Mouse (Mus musculus): ENCODE measurements around the gene Olfr322. TPM values are rescaled to one million over a fixed set of nuclear protein-coding genes. Genes with fewer than 3 reads are reported as not detected.
"Not testable (repeated sequence)": the region's sequence is repeated elsewhere in the genome, so short reads cannot be mapped to it uniquely, and the experiment has no call there.

Olfr322 gene
- polyA plus RNA-seq, 1 experiment = not detected

DNA sequence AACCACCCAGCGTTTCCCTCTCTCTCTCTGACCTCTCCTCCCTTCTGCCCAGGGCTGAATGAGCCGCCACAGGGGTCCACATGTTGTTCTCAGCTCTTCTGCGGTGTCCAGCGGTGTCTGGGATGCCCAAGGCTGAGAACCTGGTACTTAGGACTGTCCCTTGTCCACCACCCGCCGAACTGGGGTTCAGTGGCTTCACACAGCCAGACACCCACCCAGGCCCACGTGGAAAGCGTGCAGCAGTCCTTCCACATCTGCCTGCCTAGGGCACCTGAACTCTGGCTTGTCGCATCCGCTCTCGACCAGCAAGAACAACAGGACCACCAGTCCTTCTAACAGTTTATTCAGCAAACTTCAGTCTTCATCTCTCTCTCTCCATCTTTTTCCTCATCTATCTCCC, 50.5 kb downstream of the Olfr322 start:
- Histone ChIP-seq H3K36me3 (replicated peaks; ENCODE audit: low read length) (no peaks in the 10 kb centered on the region), H3K4me3 (replicated peaks) (no peak overlapping the region), H3K9me3 (no peaks in the 10 kb centered on the region), H3K4me1 (no peaks in the 10 kb centered on the region), H3K27me3 (replicated peaks) (peaks cover 2% of the 10 kb centered on the region)
- TF ChIP-seq GATA1 (IDR thresholded peaks at IDR 0.05; ENCODE audit: borderline replicate concordance, low read length) (no peak), FLI1 (IDR thresholded peaks at IDR 0.05; ENCODE audit: low read length) (no peak)

DNA sequence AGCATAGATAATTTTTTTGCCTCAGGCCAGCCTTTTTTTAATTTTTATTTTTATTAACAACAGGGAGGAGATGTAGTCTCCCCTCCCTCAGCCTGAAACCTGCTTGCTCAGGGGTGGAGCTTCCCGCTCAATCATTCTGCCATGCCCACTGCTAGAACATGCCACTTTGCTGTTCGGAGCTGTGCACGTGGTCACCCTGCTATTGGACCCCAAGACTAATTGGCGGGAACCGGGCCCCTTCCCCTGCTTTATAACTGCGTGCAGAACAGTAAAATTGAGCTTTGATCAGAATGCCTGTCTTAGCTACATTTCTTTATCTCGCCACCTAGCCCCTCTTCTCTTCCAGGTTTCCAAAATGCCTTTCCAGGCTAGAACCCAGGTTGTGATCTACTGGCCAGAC, 59.1 kb downstream of the Olfr322 start:
- H3K4me3 ChIP-seq (replicated peaks); H3K36me3 ChIP-seq (replicated peaks; ENCODE audit: low read length); H3K27me3 ChIP-seq (replicated peaks); H3K4me1 ChIP-seq; H3K9me3 ChIP-seq: not testable (repeated sequence)

Other genes with a start within 250 kb of the Olfr322 start
- gene 1810065E05Rik, start 237.7 kb upstream of the Olfr322 start, polyA plus RNA-seq (2012; ENCODE audit: insufficient read depth, low replicate concordance) = not detected in 2 replicates
- not detected in 2 replicates for gene Gm12253, start 226.2 kb upstream of the Olfr322 start, polyA plus RNA-seq (2012; ENCODE audit: insufficient read depth, low replicate concordance)
- not detected in 2 replicates for gene Lypd9, start 205.9 kb upstream of the Olfr322 start, polyA plus RNA-seq (2012; ENCODE audit: insufficient read depth, low replicate concordance)
- gene Olfr30, start 196.5 kb upstream of the Olfr322 start, polyA plus RNA-seq (2012; ENCODE audit: insufficient read depth, low replicate concordance) = not detected in 2 replicates
- not detected in 2 replicates for gene Olfr332, start 166.2 kb upstream of the Olfr322 start, polyA plus RNA-seq (2012; ENCODE audit: insufficient read depth, low replicate concordance)
- not detected in 2 replicates for gene Olfr331, start 156.2 kb upstream of the Olfr322 start, polyA plus RNA-seq (2012; ENCODE audit: insufficient read depth, low replicate concordance)
- gene Olfr330, start 123.9 kb upstream of the Olfr322 start, polyA plus RNA-seq (2012; ENCODE audit: insufficient read depth, low replicate concordance) = not detected in 2 replicates
- not detected in 2 replicates for gene Olfr329-ps, start 112.4 kb upstream of the Olfr322 start, polyA plus RNA-seq (2012; ENCODE audit: insufficient read depth, low replicate concordance)
- 0.44 TPM in 1 of 2 replicates, not detected in the other for gene Olfr328, start 103.1 kb upstream of the Olfr322 start, polyA plus RNA-seq (2012; ENCODE audit: insufficient read depth, low replicate concordance)
- gene Olfr224, start 88.2 kb upstream of the Olfr322 start, polyA plus RNA-seq (2012; ENCODE audit: insufficient read depth, low replicate concordance) = not detected in 2 replicates
- gene Olfr325, start 81.1 kb upstream of the Olfr322 start, polyA plus RNA-seq (2012; ENCODE audit: insufficient read depth, low replicate concordance) = not detected in 2 replicates
- not detected in 2 replicates for gene Olfr324, start 63.7 kb upstream of the Olfr322 start, polyA plus RNA-seq (2012; ENCODE audit: insufficient read depth, low replicate concordance)
- gene 2210407C18Rik, start 42.7 kb upstream of the Olfr322 start, polyA plus RNA-seq (2012; ENCODE audit: insufficient read depth, low replicate concordance) = not detected in 2 replicates
- not detected in 2 replicates for gene Olfr323, start 28.3 kb upstream of the Olfr322 start, polyA plus RNA-seq (2012; ENCODE audit: insufficient read depth, low replicate concordance)
- gene Trim58, start 18.3 kb upstream of the Olfr322 start, polyA plus RNA-seq (2012; ENCODE audit: insufficient read depth, low replicate concordance) = 7.9 and 18.0 TPM in 2 replicates
- not detected in 2 replicates for gene Olfr320, start 22.3 kb downstream of the Olfr322 start, polyA plus RNA-seq (2012; ENCODE audit: insufficient read depth, low replicate concordance)
- gene Olfr319, start 40.4 kb downstream of the Olfr322 start, polyA plus RNA-seq (2012; ENCODE audit: insufficient read depth, low replicate concordance) = not detected in 2 replicates
- gene Olfr318, start 65.2 kb downstream of the Olfr322 start, polyA plus RNA-seq (2012; ENCODE audit: insufficient read depth, low replicate concordance) = not detected in 2 replicates
- not detected in 2 replicates for gene Olfr317, start 80.4 kb downstream of the Olfr322 start, polyA plus RNA-seq (2012; ENCODE audit: insufficient read depth, low replicate concordance)
- not detected in 2 replicates for gene Olfr316, start 94.0 kb downstream of the Olfr322 start, polyA plus RNA-seq (2012; ENCODE audit: insufficient read depth, low replicate concordance)
- not detected in 2 replicates for gene Olfr315, start 114.4 kb downstream of the Olfr322 start, polyA plus RNA-seq (2012; ENCODE audit: insufficient read depth, low replicate concordance)
- 3.7 TPM in 1 of 2 replicates, not detected in the other for gene Olfr314, start 124.2 kb downstream of the Olfr322 start, polyA plus RNA-seq (2012; ENCODE audit: insufficient read depth, low replicate concordance)
- not detected in 2 replicates for gene Fam183b, start 143.2 kb downstream of the Olfr322 start, polyA plus RNA-seq (2012; ENCODE audit: insufficient read depth, low replicate concordance)
- gene Olfr313, start 156.2 kb downstream of the Olfr322 start, polyA plus RNA-seq (2012; ENCODE audit: insufficient read depth, low replicate concordance) = not detected in 2 replicates
- not detected in 2 replicates for gene Olfr312, start 170.5 kb downstream of the Olfr322 start, polyA plus RNA-seq (2012; ENCODE audit: insufficient read depth, low replicate concordance)
- gene Olfr311, start 180.5 kb downstream of the Olfr322 start, polyA plus RNA-seq (2012; ENCODE audit: insufficient read depth, low replicate concordance) = not detected in 2 replicates
- gene Gm12258, start 188.4 kb downstream of the Olfr322 start, polyA plus RNA-seq (2012; ENCODE audit: insufficient read depth, low replicate concordance) = not detected in 2 replicates
- gene 2810021J22Rik, start 208.4 kb downstream of the Olfr322 start, polyA plus RNA-seq (2012; ENCODE audit: insufficient read depth, low replicate concordance) = 0.32 TPM in 1 of 2 replicates, not detected in the other
- 0.11 TPM in 1 of 2 replicates, not detected in the other for gene Zfp39, start 245.4 kb downstream of the Olfr322 start, polyA plus RNA-seq (2012; ENCODE audit: insufficient read depth, low replicate concordance)